Mouse (Mus musculus): ENCODE data around the gene Gm16440. TPM values are rescaled to one million over a fixed set of nuclear protein-coding genes. Genes with fewer than 3 reads are reported as not detected.
"Not testable (repeated sequence)": the region's sequence is repeated elsewhere in the genome, so short reads cannot be mapped to it uniquely, and the experiment has no call there.

The Gm16440 gene
- total RNA-seq (2017): not detected in 2 replicates

- ATAC-seq (ENCODE audit: extremely low read depth, insufficient number of reproducible peaks, low FRiP score, poor library complexity, severe bottlenecking): not testable (repeated sequence)
Observed at GRCm38 (mm10) chr14:6390219-6390618, at the start of gene Gm16440. Gene Gm16440 (minus strand): TSS chr14:6390319.

DNA sequence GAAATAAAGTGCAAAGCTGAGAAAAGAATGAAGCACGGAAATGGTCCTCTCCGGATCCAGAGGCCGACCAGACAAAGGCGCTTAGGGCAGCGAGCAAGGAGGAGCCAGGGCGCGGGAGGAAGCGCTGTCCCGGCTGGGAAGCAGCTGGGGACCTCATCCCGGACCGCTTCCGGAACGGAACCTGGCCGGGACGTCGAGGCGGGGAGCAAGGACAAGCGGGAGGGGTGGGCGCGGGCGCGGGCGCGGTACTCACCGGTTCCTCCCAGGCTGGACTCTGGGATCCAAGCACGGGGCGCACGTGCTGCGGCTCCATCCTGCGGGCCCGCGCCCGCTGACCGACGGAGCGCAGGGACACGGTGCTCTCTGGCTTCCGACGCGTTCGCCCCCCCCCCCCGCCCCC is 36.6 kb upstream of the Gm16440 start:
- not testable (repeated sequence) for ATAC-seq (ENCODE audit: extremely low read depth, insufficient number of reproducible peaks, low FRiP score, poor library complexity, severe bottlenecking)

DNA sequence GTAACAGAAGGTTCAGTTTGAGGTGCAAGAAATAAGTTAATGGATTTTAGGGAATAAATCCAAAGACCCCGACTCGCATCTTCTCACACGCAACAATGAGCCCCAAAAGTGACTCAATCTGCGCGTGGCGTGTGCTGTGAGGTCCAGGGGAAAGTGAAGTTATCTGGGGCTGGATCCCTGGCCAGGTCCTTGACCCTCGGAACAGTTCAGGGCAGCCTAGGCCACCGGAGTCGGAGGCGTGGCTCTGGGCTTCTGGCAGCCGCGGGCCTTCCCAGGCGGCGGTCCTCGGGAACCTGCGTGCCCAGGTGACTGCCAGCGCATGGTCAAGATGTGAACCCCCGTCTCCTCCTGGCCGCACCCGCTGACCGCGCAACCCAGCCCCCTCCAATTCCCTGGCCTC is 36.2 kb upstream of the Gm16440 start:
- not testable (repeated sequence) for ATAC-seq (ENCODE audit: extremely low read depth, insufficient number of reproducible peaks, low FRiP score, poor library complexity, severe bottlenecking)

- not testable (repeated sequence) for ATAC-seq (ENCODE audit: extremely low read depth, insufficient number of reproducible peaks, low FRiP score, poor library complexity, severe bottlenecking)
Observed at GRCm38 (mm10) chr14:6412382-6412781, 22.3 kb upstream of the Gm16440 start, which contains the start of gene Gm3591. Gene Gm3591 (minus strand): TSS chr14:6412482.

GRCm38 (mm10) chr14:6343578-6343977 is 46.5 kb downstream of the Gm16440 start, which contains the start of gene Gm3618:
Gene Gm3618 (minus strand): TSS chr14:6343678.
- not testable (repeated sequence) for ATAC-seq (ENCODE audit: extremely low read depth, insufficient number of reproducible peaks, low FRiP score, poor library complexity, severe bottlenecking)

Other genes starting within 250 kb of the Gm16440 start
- not detected in 2 replicates for gene Gm21560, start 171.0 kb downstream of the Gm16440 start, total RNA-seq (2017)
- gene Gm3411, start 103.1 kb downstream of the Gm16440 start, total RNA-seq (2017): 0.25 TPM in 1 of 2 replicates, not detected in the other
- gene Gm21103, start 85.5 kb downstream of the Gm16440 start, total RNA-seq (2017): not detected in 2 replicates
- gene Gm3618, start 46.6 kb downstream of the Gm16440 start, total RNA-seq (2017): not detected in 2 replicates
- gene Gm3591, start 22.2 kb upstream of the Gm16440 start, total RNA-seq (2017): not detected in 2 replicates
- gene Gm3594, start 54.3 kb upstream of the Gm16440 start, total RNA-seq (2017): not detected in 2 replicates
- gene Gm8356, start 147.0 kb upstream of the Gm16440 start, total RNA-seq (2017): not detected in 2 replicates
- gene Gm3629, start 200.3 kb upstream of the Gm16440 start, total RNA-seq (2017): not detected in 2 replicates
- not detected in 2 replicates for gene Gm3460, start 232.1 kb upstream of the Gm16440 start, total RNA-seq (2017)